Mouse (Mus musculus) T-helper 2 cell (primary cell): ENCODE data around the gene Dennd2a.

Experiments
- in situ Hi-C: fragments of 300-600 bp; cut with MboI, MseI; formaldehyde crosslinking; loops from one replicate; pipeline ENCODE4 v1.15.1; 2025; ENCODE audit warnings: high pct_unique_total_duplicates

Dennd2a gene

GRCm38 (mm10) chr6:39515739-39516131 lies 41.9 kb downstream of the Dennd2a start:
- in situ Hi-C loops = no loop called here

GRCm38 (mm10) chr6:39515040-39515738 lies 42.5 kb downstream of the Dennd2a start:
- in situ Hi-C loops = no loop called here

- in situ Hi-C loops = no loop called here
Observed at GRCm38 (mm10) chr6:39503476-39503875, 54.2 kb downstream of the Dennd2a start.

- in situ Hi-C loops = loop anchor here (10.0 kb wide), 1 partner anchor 478 kb away; no protein-coding TSS in a partner anchor
Observed at GRCm38 (mm10) chr6:39497165-39497564, 60.5 kb downstream of the Dennd2a start.

- in situ Hi-C loops = loop anchor here (10.0 kb wide), 1 partner anchor 482 kb away; no protein-coding TSS in a partner anchor
Observed at GRCm38 (mm10) chr6:39493129-39493714, 64.4 kb downstream of the Dennd2a start.

GRCm38 (mm10) chr6:39492161-39492560 lies 65.5 kb downstream of the Dennd2a start:
- in situ Hi-C loops = loop anchor here (10.0 kb wide), 1 partner anchor 483 kb away; no protein-coding TSS in a partner anchor

- in situ Hi-C loops = loop anchor here (10.0 kb wide), 1 partner anchor 484 kb away; no protein-coding TSS in a partner anchor
Observed at GRCm38 (mm10) chr6:39491203-39491602, 66.5 kb downstream of the Dennd2a start.

- in situ Hi-C loops = no loop called here
Observed at GRCm38 (mm10) chr6:39488292-39488691, 69.4 kb downstream of the Dennd2a start.

GRCm38 (mm10) chr6:39483656-39484055 lies 74.0 kb downstream of the Dennd2a start:
- in situ Hi-C loops = no loop called here

- in situ Hi-C loops = no loop called here
Observed at GRCm38 (mm10) chr6:39478509-39479150, 79.0 kb downstream of the Dennd2a start.

GRCm38 (mm10) chr6:39476617-39477016 lies 81.0 kb downstream of the Dennd2a start:
- in situ Hi-C loops = no loop called here

GRCm38 (mm10) chr6:39474424-39474823 lies 83.2 kb downstream of the Dennd2a start:
- in situ Hi-C loops = loop anchor here (25.0 kb wide), 1 partner anchor 313 kb away; no protein-coding TSS in a partner anchor

GRCm38 (mm10) chr6:39472837-39473236 lies 84.8 kb downstream of the Dennd2a start:
- in situ Hi-C loops = loop anchor here (25.0 kb wide), 1 partner anchor 314 kb away; no protein-coding TSS in a partner anchor

GRCm38 (mm10) chr6:39472271-39472670 lies 85.4 kb downstream of the Dennd2a start:
- in situ Hi-C loops = loop anchor here (25.0 kb wide), 1 partner anchor 315 kb away; no protein-coding TSS in a partner anchor

- in situ Hi-C loops = loop anchor here (25.0 kb wide), 1 partner anchor 317 kb away; no protein-coding TSS in a partner anchor
Observed at GRCm38 (mm10) chr6:39470076-39470475, 87.6 kb downstream of the Dennd2a start.

GRCm38 (mm10) chr6:39469427-39469826 lies 88.2 kb downstream of the Dennd2a start:
- in situ Hi-C loops = loop anchor here (5.0 to 25.0 kb wide), 2 partner anchors 93 to 318 kb away; no protein-coding TSS in a partner anchor

GRCm38 (mm10) chr6:39462621-39463538 lies 94.8 kb downstream of the Dennd2a start:
- in situ Hi-C loops = loop anchor here (25.0 kb wide), 1 partner anchor 324 kb away; no protein-coding TSS in a partner anchor

- in situ Hi-C loops = loop anchor here (25.0 kb wide), 1 partner anchor 327 kb away; no protein-coding TSS in a partner anchor
Observed at GRCm38 (mm10) chr6:39460040-39460439, 97.6 kb downstream of the Dennd2a start.

GRCm38 (mm10) chr6:39455339-39456160 lies 102.1 kb downstream of the Dennd2a start:
- in situ Hi-C loops = loop anchor here (25.0 kb wide), 1 partner anchor 332 kb away; no protein-coding TSS in a partner anchor

GRCm38 (mm10) chr6:39454616-39455015 lies 103.1 kb downstream of the Dennd2a start:
- in situ Hi-C loops = loop anchor here (25.0 kb wide), 1 partner anchor 333 kb away; no protein-coding TSS in a partner anchor
